Mouse (Mus musculus): ENCODE measurements around the gene Tnpo1.
A peak's percentile ranks its signal among the peaks of the same experiment; 100 is the strongest.

Tnpo1 gene

GRCm38 (mm10) chr13:98925486-98926212, 535 bp downstream of the Tnpo1 start:
- DNase-seq (ENCODE audit: low read depth, low spot score), result peak; percentile 73

DNA sequence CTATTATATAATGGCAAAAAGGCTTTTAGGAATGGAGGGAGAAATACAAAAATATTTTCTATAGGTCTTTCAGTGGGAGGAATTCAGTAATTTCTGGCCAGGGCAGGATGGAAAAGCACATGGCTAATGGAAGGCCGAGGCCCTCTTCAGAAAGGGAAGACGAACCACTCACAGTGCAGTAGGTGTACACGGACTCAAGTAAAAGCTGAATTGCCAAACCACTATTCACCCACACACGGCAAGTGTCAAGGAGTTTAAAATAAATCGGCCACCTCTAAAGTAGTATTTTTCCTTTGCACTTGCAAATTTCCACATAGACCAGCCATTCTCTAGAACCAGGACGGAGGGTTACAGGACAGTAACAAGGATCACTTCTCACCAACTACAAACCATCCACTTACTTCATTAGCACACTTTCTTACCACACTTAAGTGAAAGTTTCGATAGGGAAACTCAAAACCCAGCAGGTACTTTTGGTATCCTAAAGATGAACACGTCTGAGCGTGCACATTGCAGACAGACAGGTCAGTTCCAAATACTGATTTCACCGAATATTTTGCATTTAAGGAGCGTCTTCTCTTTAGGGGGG, 1.2 kb downstream of the Tnpo1 start:
- DNase-seq (ENCODE audit: low read depth, low spot score), result no peak

GRCm38 (mm10) chr13:98922806-98923205, 3.4 kb downstream of the Tnpo1 start:
- DNase-seq (ENCODE audit: low read depth, low spot score), result peak; percentile 55

GRCm38 (mm10) chr13:98921276-98921675, 4.9 kb downstream of the Tnpo1 start:
- DNase-seq (ENCODE audit: low read depth, low spot score), result peak; percentile 74

- DNase-seq (ENCODE audit: low read depth, low spot score), result no peak
These were observed 5.9 kb downstream of the Tnpo1 start for GRCm38 (mm10) chr13:98920300-98920699.

- DNase-seq (ENCODE audit: low read depth, low spot score), result no peak
These were observed 6.5 kb downstream of the Tnpo1 start for GRCm38 (mm10) chr13:98919695-98920094.

- peak; percentile 68 for DNase-seq (ENCODE audit: low read depth, low spot score)
These were observed 8.3 kb downstream of the Tnpo1 start for GRCm38 (mm10) chr13:98917851-98918250.

DNA sequence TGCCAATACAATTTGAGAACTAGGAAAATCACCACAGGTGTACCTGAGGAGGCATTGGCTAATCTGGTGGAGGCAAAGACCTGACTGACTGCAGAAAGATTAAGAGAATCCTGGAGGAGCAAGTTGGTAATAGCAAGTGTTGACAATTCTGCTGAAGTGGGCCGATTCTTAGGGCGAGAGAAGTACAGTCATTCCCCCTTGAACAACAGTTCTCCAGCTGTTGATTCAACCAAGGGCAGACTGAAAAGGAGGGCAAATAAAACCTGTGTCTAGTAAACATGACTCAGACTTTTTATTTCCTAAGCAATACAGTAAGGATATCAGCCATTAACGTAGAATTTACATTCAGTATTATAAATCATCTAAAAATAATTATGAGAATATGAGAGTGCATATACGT, 10.6 kb downstream of the Tnpo1 start:
- peak; percentile 42 for DNase-seq (ENCODE audit: low read depth, low spot score)

GRCm38 (mm10) chr13:98914844-98915212, 11.4 kb downstream of the Tnpo1 start:
- no peak for DNase-seq (ENCODE audit: low read depth, low spot score)

GRCm38 (mm10) chr13:98914010-98914843, 12.0 kb downstream of the Tnpo1 start:
- peak; percentile 47 for DNase-seq (ENCODE audit: low read depth, low spot score)

- DNase-seq (ENCODE audit: low read depth, low spot score), result peak; percentile 40
These were observed 13.0 kb downstream of the Tnpo1 start for GRCm38 (mm10) chr13:98913196-98913595.

DNA sequence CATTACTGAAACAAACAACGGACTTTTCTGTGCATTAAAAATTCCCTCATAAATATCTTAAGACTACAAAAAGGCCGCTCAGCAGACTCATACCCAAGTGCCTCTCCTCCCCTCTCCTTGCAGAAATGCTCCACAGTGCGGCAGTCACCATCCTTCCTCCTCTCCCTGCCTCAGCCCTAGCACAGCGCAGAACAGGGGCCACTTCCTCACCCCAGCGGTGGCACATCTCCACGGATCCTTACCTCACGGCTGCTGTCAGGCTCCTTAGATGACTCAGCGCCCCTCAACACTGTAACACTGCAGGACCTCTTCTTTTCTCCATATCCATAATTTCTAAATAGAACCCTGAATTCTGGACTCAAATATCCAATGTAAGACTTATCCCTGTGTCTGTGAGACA, 13.6 kb downstream of the Tnpo1 start:
- DNase-seq (ENCODE audit: low read depth, low spot score), result peak; percentile 41

DNA sequence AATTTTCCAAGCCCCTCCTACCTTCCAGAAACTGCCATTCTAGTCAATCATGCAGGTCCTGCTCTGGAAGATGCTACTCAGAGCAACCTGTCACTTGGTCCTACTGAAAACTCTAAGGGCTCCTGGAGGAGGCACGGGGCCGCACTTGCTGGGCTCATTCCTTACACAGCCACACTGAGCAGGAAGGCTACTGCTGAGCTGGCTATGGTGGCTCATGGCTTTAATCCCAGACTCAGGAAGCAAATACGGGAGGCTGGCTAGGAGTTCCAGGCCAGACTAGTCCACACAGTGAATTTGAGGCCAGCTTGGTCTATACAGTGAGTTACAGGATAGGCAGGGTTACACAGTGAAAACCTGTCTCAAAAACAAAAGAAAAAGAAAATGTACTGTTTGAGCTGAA, 15.4 kb downstream of the Tnpo1 start:
- DNase-seq (ENCODE audit: low read depth, low spot score), result no peak

- DNase-seq (ENCODE audit: low read depth, low spot score), result no peak
These were observed 21.6 kb downstream of the Tnpo1 start for GRCm38 (mm10) chr13:98904608-98905007.

DNA sequence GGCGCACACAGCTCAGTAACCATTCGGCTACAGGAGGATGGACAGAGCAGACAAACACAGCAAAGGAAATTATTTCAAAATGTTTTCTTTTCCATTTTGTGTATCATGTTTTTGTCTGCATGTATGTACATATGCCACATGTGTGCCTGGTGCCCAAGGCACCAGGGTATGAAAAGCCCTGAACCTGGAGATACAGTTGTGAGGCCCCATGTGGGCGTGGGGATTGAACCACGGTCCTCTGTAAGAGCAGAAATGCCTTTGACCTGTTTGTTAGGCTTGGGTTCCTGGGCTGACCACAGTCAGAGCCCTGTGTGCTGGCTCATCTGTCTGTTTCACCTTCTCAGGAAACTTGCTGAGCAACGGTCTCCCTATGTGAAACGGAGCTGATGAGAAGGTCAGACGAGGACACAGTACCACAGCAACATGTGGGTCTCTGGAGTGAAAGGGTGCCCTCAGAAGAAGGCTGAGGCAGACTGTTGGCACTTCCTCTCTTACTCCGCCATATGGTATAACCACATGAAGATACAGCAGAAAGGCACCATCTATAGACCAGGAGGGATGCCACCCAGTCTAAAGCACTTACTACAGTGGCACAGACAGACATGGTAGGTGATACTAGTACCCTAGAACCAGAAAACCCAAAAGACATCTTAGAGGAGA, 23.7 kb downstream of the Tnpo1 start:
- no peak for DNase-seq (ENCODE audit: low read depth, low spot score)

- DNase-seq (ENCODE audit: low read depth, low spot score), result no peak
These were observed 26.6 kb downstream of the Tnpo1 start for GRCm38 (mm10) chr13:98899550-98899949.

DNA sequence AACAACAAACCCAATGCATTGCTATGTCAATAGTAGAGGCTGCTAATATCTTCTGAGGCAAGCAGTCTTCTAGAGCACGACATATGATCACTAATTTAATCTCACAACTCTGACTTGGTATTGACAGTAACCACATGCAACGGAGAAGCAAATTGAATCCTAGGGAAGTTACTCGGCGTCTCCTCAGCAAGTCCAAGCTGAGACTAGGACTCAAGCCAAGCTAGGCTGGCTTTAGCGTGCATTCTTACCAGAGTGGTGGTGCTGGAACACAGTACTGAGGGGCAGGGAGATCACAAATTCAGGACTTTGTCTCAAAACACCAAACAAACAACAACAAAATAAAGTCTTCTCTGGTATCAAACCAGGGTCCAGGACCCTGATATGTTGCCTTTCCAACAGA, 28.6 kb downstream of the Tnpo1 start:
- no peak for DNase-seq (ENCODE audit: low read depth, low spot score)

- no peak for DNase-seq (ENCODE audit: low read depth, low spot score)
These were observed 29.6 kb downstream of the Tnpo1 start for GRCm38 (mm10) chr13:98896434-98897126.

GRCm38 (mm10) chr13:98896013-98896412, 30.2 kb downstream of the Tnpo1 start:
- DNase-seq (ENCODE audit: low read depth, low spot score), result no peak

DNA sequence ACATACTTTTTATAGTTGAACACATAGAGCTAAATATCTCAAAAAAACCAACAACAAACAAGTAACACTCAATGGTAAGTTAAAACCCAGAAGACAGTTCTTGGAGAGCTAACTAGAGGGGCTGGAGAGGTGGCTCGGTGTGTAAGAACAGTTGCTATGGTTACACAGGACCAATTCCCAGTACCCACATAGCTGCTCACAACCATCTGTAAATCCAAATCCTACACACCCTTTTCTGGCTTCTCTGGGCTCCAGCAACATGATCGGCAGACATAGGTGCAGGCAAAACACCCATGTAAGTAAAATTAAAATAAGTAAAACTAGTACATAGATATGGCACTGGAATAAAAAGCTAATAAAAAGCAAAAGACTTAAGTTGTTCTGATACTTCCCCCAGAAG, 31.3 kb downstream of the Tnpo1 start:
- peak; percentile 41 for DNase-seq (ENCODE audit: low read depth, low spot score)

DNA sequence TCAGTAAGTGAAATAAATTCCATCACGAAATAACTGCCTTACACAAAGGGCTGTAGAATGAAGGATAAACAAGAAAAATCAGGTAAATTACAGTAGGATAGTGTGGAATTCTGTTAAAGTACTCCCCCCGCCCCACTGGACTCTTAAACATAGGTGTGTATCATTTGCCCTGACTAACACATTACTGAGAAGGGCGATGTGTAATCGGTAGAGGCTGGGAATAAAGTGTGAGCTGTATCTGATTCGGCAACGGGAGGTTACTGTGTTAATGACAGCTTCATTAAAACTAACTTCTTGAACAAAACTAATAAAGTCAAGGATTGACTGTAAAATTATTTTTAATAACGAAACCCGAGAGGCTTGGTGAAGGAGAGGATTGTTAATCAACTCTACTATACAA, 34.7 kb downstream of the Tnpo1 start:
- DNase-seq (ENCODE audit: low read depth, low spot score), result no peak

DNA sequence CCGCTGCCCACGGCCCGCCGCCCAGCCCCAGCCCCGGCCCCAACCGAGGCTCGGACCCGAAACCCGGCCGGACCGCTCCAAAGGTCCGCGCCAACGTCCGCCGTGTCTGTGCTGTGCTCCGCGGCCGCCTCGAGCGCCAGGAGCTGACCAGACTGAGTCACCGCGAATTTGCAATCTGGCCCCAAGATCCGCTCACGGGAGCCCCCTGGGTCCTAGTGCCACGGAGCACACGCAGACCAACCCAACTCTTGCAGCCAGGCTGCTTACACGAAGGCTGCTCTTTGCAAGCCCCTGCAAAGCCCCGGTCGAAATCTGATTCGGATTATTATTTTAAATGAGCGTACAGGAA, 35.3 kb downstream of the Tnpo1 start:
- DNase-seq (ENCODE audit: low read depth, low spot score), result peak; percentile 86

All from R1 (cell line).